Mouse (Mus musculus): ENCODE measurements at regions not wholly inside any gene's neighbourhood (a gene's known extent, or its start where the extent isn't known, plus 50 kb on each side); places are given as distances from the start of the nearest gene placed in this dataset.

DNA sequence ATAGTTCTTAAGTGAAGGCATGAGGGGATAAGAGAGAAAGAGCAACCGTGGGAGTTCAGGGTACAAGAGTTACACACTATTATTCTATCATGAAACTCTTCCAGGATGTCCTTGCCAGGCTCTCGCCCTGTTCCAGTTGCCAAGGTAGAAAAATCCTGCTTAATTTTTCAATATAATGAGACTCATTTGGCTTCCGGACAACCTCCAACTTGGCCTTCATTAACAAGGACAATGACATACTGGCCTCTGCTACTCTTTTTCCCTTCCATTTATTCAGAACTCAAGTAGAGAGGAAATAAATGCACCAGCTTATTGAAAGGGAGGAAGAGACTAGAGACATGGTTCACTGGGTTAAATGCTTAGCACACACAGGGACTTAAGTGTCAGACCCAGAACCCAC, 206.5 kb downstream of the Il15 start:
- Histone ChIP-seq H3K4me2 (ENCODE audit: low read depth) (no peak overlapping the region), H3K27ac (no peak overlapping the region), H3K9me3 (ENCODE audit: control insufficient read depth, low read length) (no peaks in the 10 kb centered on the region), H3K36me3 (replicated peaks; ENCODE audit: control insufficient read depth, insufficient read depth, low read depth) (no peaks in the 10 kb centered on the region), H3K4me3 (ENCODE audit: insufficient read depth in 1 of 2, low read depth in 2 of 2, low read length in 2 of 2) (no peak overlapping the region), H3K4me1 (replicated peaks; ENCODE audit: control insufficient read depth in 2 of 2, insufficient read depth in 2 of 2, low read length in 1 of 2) (no peaks in the 10 kb centered on the region), H3K9ac (replicated peaks) (no peak overlapping the region), H3K27me3 (ENCODE audit: control insufficient read depth, insufficient read depth, low read length) (no peaks in the 10 kb centered on the region)
- TF ChIP-seq EP300 (IDR thresholded peaks at IDR 0.05; ENCODE audit: low read depth) (no peak), CTCF (IDR thresholded peaks at IDR 0.05; ENCODE audit: low read depth) (no peak)
- WGBS (ENCODE audit: insufficient replicate concordance): 55% methylated on average over 3 of the region's 3 CpGs
- DNase-seq (ENCODE audit: low read depth in 3 of 3, low spot score in 3 of 3): no peak
- no peak for ATAC-seq (ENCODE audit: insufficient read depth)

DNA sequence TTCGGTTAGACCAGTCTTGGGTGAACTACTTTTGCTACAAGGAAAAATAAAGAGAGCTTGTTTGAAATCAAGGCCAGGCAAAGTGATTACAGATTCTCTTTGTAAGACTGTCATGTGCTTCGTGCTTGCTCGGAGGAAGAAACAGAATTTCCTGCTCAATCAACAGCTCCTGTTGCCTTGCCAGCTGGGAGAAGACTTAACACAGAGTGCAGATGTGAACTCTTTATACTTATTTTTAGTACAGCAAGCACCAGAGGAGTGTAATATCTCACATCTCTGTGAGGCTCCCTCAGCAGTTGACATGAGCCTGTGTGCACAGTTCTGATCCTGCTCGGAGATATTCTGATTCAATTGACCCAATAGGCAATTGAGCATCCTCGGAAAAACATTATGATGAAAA, 207.9 kb downstream of the Il15 start:
- Histone ChIP-seq H3K4me2 (ENCODE audit: low read depth) (no peak overlapping the region), H3K36me3 (replicated peaks; ENCODE audit: control insufficient read depth, insufficient read depth, low read depth) (no peaks in the 10 kb centered on the region), H3K9ac (replicated peaks) (no peak overlapping the region), H3K4me3 (ENCODE audit: insufficient read depth in 1 of 2, low read depth in 2 of 2, low read length in 2 of 2) (no peak overlapping the region), H3K9me3 (ENCODE audit: control insufficient read depth, low read length) (no peaks in the 10 kb centered on the region), H3K27ac (no peak overlapping the region), H3K4me1 (replicated peaks; ENCODE audit: control insufficient read depth in 2 of 2, insufficient read depth in 2 of 2, low read length in 1 of 2) (no peaks in the 10 kb centered on the region), H3K27me3 (ENCODE audit: control insufficient read depth, insufficient read depth, low read length) (no peaks in the 10 kb centered on the region)
- no peak for DNase-seq (ENCODE audit: low read depth in 3 of 3, low spot score in 3 of 3)
- TF ChIP-seq EP300 (IDR thresholded peaks at IDR 0.05; ENCODE audit: low read depth): no peak
- no peak for TF ChIP-seq CTCF (IDR thresholded peaks at IDR 0.05; ENCODE audit: low read depth)
- WGBS (ENCODE audit: insufficient replicate concordance): 51% methylated on average over 5 of the region's 5 CpGs
- ATAC-seq (ENCODE audit: insufficient read depth): no peak

DNA sequence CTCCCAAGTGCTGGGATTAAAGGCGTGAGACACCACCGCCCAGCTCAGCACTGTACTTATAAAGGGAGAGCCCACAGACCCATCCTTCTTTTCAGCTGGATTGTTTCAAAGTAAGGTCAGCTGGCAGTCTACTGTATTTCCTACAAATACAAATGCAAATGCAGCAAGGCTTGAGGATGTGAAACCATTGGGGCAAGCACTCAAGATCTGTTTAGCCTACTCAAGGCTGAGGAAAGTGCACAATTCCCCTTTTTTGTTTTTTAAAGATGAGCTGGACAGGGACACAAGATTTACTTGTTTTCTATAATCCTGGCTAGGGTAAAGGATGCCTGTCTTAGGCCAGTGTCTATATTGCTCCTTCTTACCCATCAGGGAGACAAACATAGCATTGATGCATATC, 212.0 kb downstream of the Il15 start:
- no peak overlapping the region for H3K27ac ChIP-seq
- no peak for TF ChIP-seq CTCF (IDR thresholded peaks at IDR 0.05; ENCODE audit: low read depth)
- no peak for TF ChIP-seq EP300 (IDR thresholded peaks at IDR 0.05; ENCODE audit: low read depth)
- no peak for DNase-seq (ENCODE audit: low read depth in 3 of 3, low spot score in 3 of 3)
- H3K36me3 ChIP-seq (replicated peaks; ENCODE audit: control insufficient read depth, insufficient read depth, low read depth): no peaks in the 10 kb centered on the region
- H3K9ac ChIP-seq (replicated peaks): no peak overlapping the region
- no peaks in the 10 kb centered on the region for H3K27me3 ChIP-seq (ENCODE audit: control insufficient read depth, insufficient read depth, low read length)
- H3K4me1 ChIP-seq (replicated peaks; ENCODE audit: control insufficient read depth in 2 of 2, insufficient read depth in 2 of 2, low read length in 1 of 2): no peaks in the 10 kb centered on the region
- no peaks in the 10 kb centered on the region for H3K9me3 ChIP-seq (ENCODE audit: control insufficient read depth, low read length)
- no peak overlapping the region for H3K4me3 ChIP-seq (ENCODE audit: insufficient read depth in 1 of 2, low read depth in 2 of 2, low read length in 2 of 2)
- no peak for ATAC-seq (ENCODE audit: insufficient read depth)
- WGBS (ENCODE audit: insufficient replicate concordance): 79% methylated on average over 2 of the region's 2 CpGs
- H3K4me2 ChIP-seq (ENCODE audit: low read depth): no peak overlapping the region

- Histone ChIP-seq H3K36me3 (replicated peaks; ENCODE audit: control insufficient read depth, insufficient read depth, low read depth) (no peaks in the 10 kb centered on the region), H3K27ac (no peak overlapping the region), H3K4me2 (ENCODE audit: low read depth) (no peak overlapping the region), H3K9me3 (ENCODE audit: control insufficient read depth, low read length) (no peaks in the 10 kb centered on the region), H3K27me3 (ENCODE audit: control insufficient read depth, insufficient read depth, low read length) (no peaks in the 10 kb centered on the region), H3K4me3 (ENCODE audit: insufficient read depth in 1 of 2, low read depth in 2 of 2, low read length in 2 of 2) (no peak overlapping the region), H3K9ac (replicated peaks) (no peak overlapping the region), H3K4me1 (replicated peaks; ENCODE audit: control insufficient read depth in 2 of 2, insufficient read depth in 2 of 2, low read length in 1 of 2) (no peaks in the 10 kb centered on the region)
- no peak for DNase-seq (ENCODE audit: low read depth in 3 of 3, low spot score in 3 of 3)
- no peak for ATAC-seq (ENCODE audit: insufficient read depth)
- WGBS (ENCODE audit: insufficient replicate concordance): 43% methylated on average over 2 of the region's 2 CpGs
- TF ChIP-seq CTCF (IDR thresholded peaks at IDR 0.05; ENCODE audit: low read depth): no peak
- no peak for TF ChIP-seq EP300 (IDR thresholded peaks at IDR 0.05; ENCODE audit: low read depth)
Observed at GRCm38 (mm10) chr8:82187138-82187880, 215.7 kb downstream of the Il15 start.

- H3K36me3 ChIP-seq (replicated peaks; ENCODE audit: control insufficient read depth, insufficient read depth, low read depth): no peaks in the 10 kb centered on the region
- peak; percentile 26; the same call in 1 of the 2 replicates for ATAC-seq (ENCODE audit: insufficient read depth)
Observed at GRCm38 (mm10) chr8:82184022-82184421, 219.0 kb downstream of the Il15 start.

More at GRCm38 (mm10) chr8:82184022-82184421, 219.0 kb downstream of the Il15 start:
- DNase-seq (ENCODE audit: low read depth in 3 of 3, low spot score in 3 of 3): peak in 2 of 3 experiments; percentile 28 to 38
- no peak overlapping the region for H3K4me3 ChIP-seq (ENCODE audit: insufficient read depth in 1 of 2, low read depth in 2 of 2, low read length in 2 of 2)
- H3K9ac ChIP-seq (replicated peaks): no peak overlapping the region
- no peaks in the 10 kb centered on the region for H3K9me3 ChIP-seq (ENCODE audit: control insufficient read depth, low read length)
- no peak overlapping the region for H3K27ac ChIP-seq
- TF ChIP-seq EP300 (IDR thresholded peaks at IDR 0.05; ENCODE audit: low read depth): no peak
- no peaks in the 10 kb centered on the region for H3K4me1 ChIP-seq (replicated peaks; ENCODE audit: control insufficient read depth in 2 of 2, insufficient read depth in 2 of 2, low read length in 1 of 2)
- no peak overlapping the region for H3K4me2 ChIP-seq (ENCODE audit: low read depth)
- no peaks in the 10 kb centered on the region for H3K27me3 ChIP-seq (ENCODE audit: control insufficient read depth, insufficient read depth, low read length)
